Mouse (Mus musculus): Measurements from ENCODE around the gene Speer4d. TPM values are rescaled to one million over a fixed set of nuclear protein-coding genes. Genes with fewer than 3 reads are reported as not detected.
"Not testable (repeated sequence)": the region's sequence is repeated elsewhere in the genome, so short reads cannot be mapped to it uniquely, and the experiment has no call there.

Speer4d gene
- polyA plus RNA-seq, 1 experiment from 2014 or later: not detected

GRCm38 (mm10) chr5:15630068-15630467 is 11.2 kb downstream of the Speer4d start:
- peak; percentile 24 for TF ChIP-seq CTCF (IDR thresholded peaks at IDR 0.05; ENCODE audit: low read depth)
- WGBS: 33% methylated on average over 5 of the region's 5 CpGs
- not testable (repeated sequence) for H3K4me2 ChIP-seq; H3K27ac ChIP-seq (ENCODE audit: low read depth); H3K9me3 ChIP-seq (ENCODE audit: low read depth, low read length); H3K27me3 ChIP-seq (ENCODE audit: insufficient read depth, low read length); H3K4me1 ChIP-seq (ENCODE audit: insufficient read depth); H3K4me3 ChIP-seq (ENCODE audit: low read depth, low read length); ATAC-seq (ENCODE audit: insufficient read depth); H3K36me3 ChIP-seq (ENCODE audit: insufficient read depth); H3K9ac ChIP-seq
- peak; percentile 61 for DNase-seq

GRCm38 (mm10) chr5:15637637-15638036 is 18.8 kb downstream of the Speer4d start:
- not testable (repeated sequence) for H3K9me3 ChIP-seq (ENCODE audit: low read depth, low read length); H3K27ac ChIP-seq (ENCODE audit: low read depth); H3K4me3 ChIP-seq (ENCODE audit: low read depth, low read length); H3K4me2 ChIP-seq; H3K27me3 ChIP-seq (ENCODE audit: insufficient read depth, low read length); DNase-seq; ATAC-seq (ENCODE audit: insufficient read depth); H3K4me1 ChIP-seq (ENCODE audit: insufficient read depth); H3K9ac ChIP-seq; H3K36me3 ChIP-seq (ENCODE audit: insufficient read depth)
- 57% methylated on average over 2 of the region's 2 CpGs for WGBS

DNA sequence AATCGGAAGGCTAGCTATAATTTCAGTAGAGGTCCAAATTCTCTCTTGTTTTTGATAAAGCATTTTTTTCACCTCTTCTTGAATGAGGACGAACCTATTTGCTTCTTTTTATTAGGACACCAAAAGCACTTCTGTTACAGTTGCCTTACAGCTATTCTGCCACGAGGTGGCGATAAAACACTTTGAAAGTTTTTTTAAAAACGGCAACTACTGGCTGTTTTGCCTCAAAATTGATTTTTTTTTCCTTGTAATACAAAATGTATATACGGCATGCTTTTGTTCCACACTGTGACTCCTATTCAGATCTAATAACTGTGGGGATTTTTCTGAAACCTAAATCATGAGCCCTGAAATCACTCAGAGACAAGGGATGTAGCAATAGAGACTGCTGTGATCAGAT is 26.8 kb downstream of the Speer4d start:
- 0 out of 2 replicates have a peak, but pooled peaks have one; percentile 11 for TF ChIP-seq CTCF (IDR thresholded peaks at IDR 0.05; ENCODE audit: low read depth)
- H3K27me3 ChIP-seq (ENCODE audit: insufficient read depth, low read length); H3K27ac ChIP-seq (ENCODE audit: low read depth); H3K4me1 ChIP-seq (ENCODE audit: insufficient read depth); H3K4me2 ChIP-seq; H3K9me3 ChIP-seq (ENCODE audit: low read depth, low read length); H3K4me3 ChIP-seq (ENCODE audit: low read depth, low read length); H3K9ac ChIP-seq; ATAC-seq (ENCODE audit: insufficient read depth); H3K36me3 ChIP-seq (ENCODE audit: insufficient read depth): not testable (repeated sequence)
- DNase-seq: peak; percentile 30
- 24% methylated on average over 6 of the region's 6 CpGs for WGBS

DNA sequence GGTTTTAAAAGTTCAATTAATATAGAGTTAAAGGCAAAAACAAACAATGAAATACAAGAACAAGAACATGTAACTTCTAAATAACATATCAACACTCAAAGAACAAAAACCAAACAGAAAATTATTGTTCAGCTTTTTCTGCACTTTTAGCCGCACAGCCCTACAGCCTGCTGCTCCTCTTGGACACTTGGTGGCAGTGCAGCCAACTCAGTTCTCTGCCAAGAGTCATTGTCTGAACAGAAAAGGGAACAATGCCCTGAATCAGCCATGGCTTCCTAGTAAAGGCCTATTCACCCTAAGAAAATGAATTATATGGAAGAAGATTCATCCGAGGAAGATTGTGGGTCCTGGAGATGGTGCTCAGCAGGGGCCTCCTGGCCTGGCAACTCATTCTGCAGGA is 33.5 kb downstream of the Speer4d start:
- peak; percentile 10 for DNase-seq
- not testable (repeated sequence) for H3K9ac ChIP-seq; H3K4me1 ChIP-seq (ENCODE audit: insufficient read depth); H3K27ac ChIP-seq (ENCODE audit: low read depth); H3K4me3 ChIP-seq (ENCODE audit: low read depth, low read length); H3K36me3 ChIP-seq (ENCODE audit: insufficient read depth); H3K27me3 ChIP-seq (ENCODE audit: insufficient read depth, low read length); H3K4me2 ChIP-seq; ATAC-seq (ENCODE audit: insufficient read depth); H3K9me3 ChIP-seq (ENCODE audit: low read depth, low read length)
- WGBS: 60% methylated on average over 2 of the region's 2 CpGs
- TF ChIP-seq CTCF (IDR thresholded peaks at IDR 0.05; ENCODE audit: low read depth): peak; percentile 24

- not testable (repeated sequence) for H3K4me2 ChIP-seq; H3K36me3 ChIP-seq (ENCODE audit: insufficient read depth); ATAC-seq (ENCODE audit: insufficient read depth); H3K27ac ChIP-seq (ENCODE audit: low read depth); H3K9me3 ChIP-seq (ENCODE audit: low read depth, low read length); H3K4me1 ChIP-seq (ENCODE audit: insufficient read depth); H3K4me3 ChIP-seq (ENCODE audit: low read depth, low read length); DNase-seq; H3K27me3 ChIP-seq (ENCODE audit: insufficient read depth, low read length); H3K9ac ChIP-seq
- WGBS: 64% methylated on average over 1 of the region's 1 CpGs
Observed at GRCm38 (mm10) chr5:15656959-15657358, 38.1 kb downstream of the Speer4d start, which contains the start of gene 4930572O03Rik. TSS of gene 4930572O03Rik (minus strand) at chr5:15657059.

DNA sequence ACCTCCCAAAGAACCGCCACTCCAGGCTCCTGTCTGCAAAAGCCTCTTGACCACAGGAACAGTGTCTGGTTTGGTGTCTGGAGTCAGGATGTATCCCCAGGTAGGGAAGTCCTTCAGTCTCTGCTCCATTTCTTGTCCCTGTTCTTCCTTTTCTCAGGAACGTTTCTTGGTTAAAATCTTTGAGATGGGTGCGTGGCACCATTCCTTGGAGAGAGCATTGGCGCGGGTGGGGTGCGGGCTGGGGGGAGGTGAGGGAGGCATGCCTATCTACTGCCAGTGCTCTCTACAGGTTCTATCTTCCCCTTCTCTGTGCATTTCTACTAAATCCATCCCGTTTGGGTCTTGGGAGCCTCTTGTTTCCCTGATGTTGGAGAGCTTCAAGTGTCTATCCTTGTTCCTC is 45.0 kb downstream of the Speer4d start:
- H3K4me3 ChIP-seq (ENCODE audit: low read depth, low read length); H3K27me3 ChIP-seq (ENCODE audit: insufficient read depth, low read length); ATAC-seq (ENCODE audit: insufficient read depth); DNase-seq; H3K36me3 ChIP-seq (ENCODE audit: insufficient read depth); H3K4me1 ChIP-seq (ENCODE audit: insufficient read depth); H3K4me2 ChIP-seq; H3K9me3 ChIP-seq (ENCODE audit: low read depth, low read length); H3K9ac ChIP-seq; H3K27ac ChIP-seq (ENCODE audit: low read depth): not testable (repeated sequence)
- WGBS: 66% methylated on average over 7 of the region's 7 CpGs

- DNase-seq: peak; percentile 1
- not testable (repeated sequence) for H3K27ac ChIP-seq (ENCODE audit: low read depth); H3K27me3 ChIP-seq (ENCODE audit: insufficient read depth, low read length); H3K9ac ChIP-seq; H3K4me1 ChIP-seq (ENCODE audit: insufficient read depth); ATAC-seq (ENCODE audit: insufficient read depth); H3K4me3 ChIP-seq (ENCODE audit: low read depth, low read length); H3K9me3 ChIP-seq (ENCODE audit: low read depth, low read length); H3K36me3 ChIP-seq (ENCODE audit: insufficient read depth); H3K4me2 ChIP-seq
- WGBS: 80% methylated on average over 7 of the region's 18 CpGs
Observed at GRCm38 (mm10) chr5:15670789-15671188, 51.9 kb downstream of the Speer4d start.

Other genes starting within 250 kb of the Speer4d start
- gene Gm21149, start 142.5 kb upstream of the Speer4d start, polyA plus RNA-seq (2014; fragmentation: Nextera tagmentation; extraction: Ambion mirVana): not detected in 2 replicates
- gene Gm21190, start 89.8 kb upstream of the Speer4d start, polyA plus RNA-seq (2014; fragmentation: Nextera tagmentation; extraction: Ambion mirVana): not detected in 2 replicates
- not detected in 2 replicates for gene Gm21083, start 41.7 kb upstream of the Speer4d start, polyA plus RNA-seq (2014; fragmentation: Nextera tagmentation; extraction: Ambion mirVana)
- gene 4930572O03Rik, start 38.0 kb downstream of the Speer4d start, polyA plus RNA-seq (2014; fragmentation: Nextera tagmentation; extraction: Ambion mirVana): not detected in 2 replicates
- gene Speer4c, start 95.2 kb downstream of the Speer4d start, polyA plus RNA-seq (2014; fragmentation: Nextera tagmentation; extraction: Ambion mirVana): not detected in 2 replicates

All from lung, embryonic 14.5 days (tissue).